Mouse (Mus musculus) MEL (cell line): ENCODE measurements around the gene Tnni1. TPM values are rescaled to one million over a fixed set of nuclear protein-coding genes. Genes with fewer than 3 reads are reported as not detected.
A peak's percentile ranks its signal among the peaks of the same experiment; 100 is the strongest.

Experiments
- DNase-seq: peaks from one replicate; pipeline ENCODE4 v3.0.0; 2011; ENCODE audit warnings: low read depth, low spot score
- H3K27ac ChIP-seq: 2 replicates; pipeline ENCODE4 v1.5.1; 2012; ENCODE audit warnings: low read depth, mild to moderate bottlenecking, control low read depth, low read length, moderate library complexity; ENCODE audit not compliant: control insufficient read depth
- H3K27me3 ChIP-seq, 2 experiments: fragments of 150-350 bp in 1 of 2; sonication (generic) in 1 of 2; 2 replicates each; pipeline ENCODE4 v1.6.1; 2012; ENCODE audit warnings: low read length in 2 of 2, mild to moderate bottlenecking in 2 of 2, improper control_type of control experiment in 1 of 2, moderate library complexity in 1 of 2; ENCODE audit not compliant: insufficient read depth in 2 of 2, control insufficient read depth in 1 of 2
- H3K36me3 ChIP-seq, 2 experiments: 2 replicates each; pipeline ENCODE4 v1.6.1; 2012 to 2014; ENCODE audit warnings: low read length in 2 of 2, improper control_type of control experiment in 1 of 2, inconsistent platforms in 1 of 2, mild to moderate bottlenecking in 1 of 2; ENCODE audit not compliant: insufficient read depth in 2 of 2, control insufficient read depth in 1 of 2
- H3K4me1 ChIP-seq, 2 experiments: fragments of 150-350 bp in 1 of 2; sonication (generic) in 1 of 2; 2 replicates each; pipeline ENCODE4 v1.6.1; 2012; ENCODE audit warnings: low read length in 2 of 2, improper control_type of control experiment in 1 of 2, mild to moderate bottlenecking in 1 of 2; ENCODE audit not compliant: insufficient read depth in 2 of 2, control insufficient read depth in 1 of 2
- H3K4me3 ChIP-seq, 2 experiments: fragments of 150-350 bp in 1 of 2; sonication (generic) in 1 of 2; 2 replicates each; pipeline ENCODE4 v1.5.1; 2012; ENCODE audit warnings: low read depth in 2 of 2, low read length in 2 of 2, mild to moderate bottlenecking in 2 of 2, moderate library complexity in 2 of 2, control low read depth in 1 of 2, improper control_type of control experiment in 1 of 2; ENCODE audit not compliant: control insufficient read depth in 1 of 2, insufficient read depth in 1 of 2
- H3K79me2 ChIP-seq: 2 replicates; pipeline ENCODE4 v1.6.1; 2012; ENCODE audit warnings: mild to moderate bottlenecking, low read length, moderate library complexity; ENCODE audit not compliant: control insufficient read depth, poor library complexity, insufficient read depth
- H3K9ac ChIP-seq: 2 replicates; pipeline ENCODE4 v1.6.1; 2012; ENCODE audit warnings: low read depth, mild to moderate bottlenecking, control low read depth, low read length, moderate library complexity; ENCODE audit not compliant: control insufficient read depth, poor library complexity, severe bottlenecking
- H3K9me3 ChIP-seq: fragments of 150-350 bp; sonication (generic); replicated peaks from 2 replicates; pipeline ENCODE4 v1.6.1; 2012; ENCODE audit warnings: mild to moderate bottlenecking, low read length, improper control_type of control experiment, moderate library complexity; ENCODE audit not compliant: insufficient read depth
- CTCF ChIP-seq, 3 experiments: IDR thresholded peaks in 2 of 3; conservative IDR thresholded peaks in 1 of 3; 2 replicates each; pipeline ENCODE4 v1.5.1; 2011 to 2012; ENCODE audit warnings: low read length in 3 of 3, low read depth in 2 of 3, mild to moderate bottlenecking in 2 of 3, improper control_type of control experiment in 1 of 3, inconsistent platforms in 1 of 3, mixed read lengths in 1 of 3, moderate library complexity in 1 of 3; ENCODE audit not compliant: control insufficient read depth in 1 of 3, insufficient read depth in 1 of 3, poor library complexity in 1 of 3, severe bottlenecking in 1 of 3
- ETS1 ChIP-seq: IDR thresholded peaks from 2 replicates; pipeline ENCODE4 v1.6.1; 2012; ENCODE audit warnings: low read depth, mild to moderate bottlenecking, inconsistent platforms, low read length, improper control_type of control experiment, moderate library complexity
- MAFK ChIP-seq: IDR thresholded peaks from 2 replicates; pipeline ENCODE4 v1.6.1; 2011; ENCODE audit warnings: low read depth, mild to moderate bottlenecking, low read length, improper control_type of control experiment, borderline replicate concordance
- MAZ ChIP-seq: IDR thresholded peaks from 2 replicates; pipeline ENCODE4 v1.6.1; 2012; ENCODE audit warnings: low read depth, mild to moderate bottlenecking, inconsistent platforms, low read length, improper control_type of control experiment
- MYB ChIP-seq: IDR thresholded peaks from 2 replicates; pipeline ENCODE4 v1.6.1; 2011; ENCODE audit warnings: mild to moderate bottlenecking, low read depth, low read length, improper control_type of control experiment
- POLR2A ChIP-seq, 2 experiments: IDR thresholded peaks; 2 replicates each; pipeline ENCODE4 v1.6.1; 2011 to 2012; ENCODE audit warnings: low read length in 2 of 2, mild to moderate bottlenecking in 2 of 2, control low read depth in 1 of 2, improper control_type of control experiment in 1 of 2, low read depth in 1 of 2, moderate library complexity in 1 of 2; ENCODE audit not compliant: control insufficient read depth in 1 of 2, insufficient read depth in 1 of 2, poor library complexity in 1 of 2
- RAD21 ChIP-seq: IDR thresholded peaks from 2 replicates; pipeline ENCODE4 v1.6.1; 2011; ENCODE audit warnings: mild to moderate bottlenecking, low read depth, low read length, improper control_type of control experiment
- RCOR1 ChIP-seq: IDR thresholded peaks from 2 replicates; pipeline ENCODE4 v1.6.1; 2012; ENCODE audit warnings: low read depth, mild to moderate bottlenecking, inconsistent platforms, low read length, improper control_type of control experiment
- SMC3 ChIP-seq: IDR thresholded peaks from 2 replicates; pipeline ENCODE4 v1.6.1; 2011; ENCODE audit warnings: low read depth, low read length, improper control_type of control experiment
- TBP ChIP-seq: IDR thresholded peaks from 2 replicates; pipeline ENCODE4 v1.8.0; 2011; ENCODE audit warnings: low read depth, low read length, improper control_type of control experiment
- USF2 ChIP-seq, 2 experiments: IDR thresholded peaks; 2 replicates each; pipeline ENCODE4 v1.6.1; 2011 to 2012; ENCODE audit warnings: improper control_type of control experiment in 2 of 2, low read length in 2 of 2, borderline replicate concordance in 1 of 2, inconsistent platforms in 1 of 2, low read depth in 1 of 2, mild to moderate bottlenecking in 1 of 2; ENCODE audit not compliant: insufficient read depth in 1 of 2
- ZC3H11A ChIP-seq: IDR thresholded peaks from 2 replicates; pipeline ENCODE4 v1.6.1; 2012; ENCODE audit warnings: low read depth, mild to moderate bottlenecking, inconsistent platforms, low read length, improper control_type of control experiment
- polyA plus RNA-seq, 2 experiments: library from polyadenylated mRNA; stranded (reverse) in 1 of 2; unstranded in 1 of 2; fragments of >175 nt in 1 of 2; fragments of >200 nt in 1 of 2; gene quantifications; 2 replicates each; pipeline versions ENCODE4 v1.2.1 to v1.2.4; 2012; ENCODE audit warnings: low replicate concordance in 2 of 2, low read depth in 1 of 2; ENCODE audit not compliant: insufficient read length in 2 of 2, insufficient read depth in 1 of 2, missing spikeins in 1 of 2
- total RNA-seq: library from RNA; depleted of rRNA; stranded (reverse); fragments of 300-350 nt; gene quantifications from 2 replicates; pipeline ENCODE4 v1.2.3, GENCODE M21; 2012

The Tnni1 gene
- total and polyA plus RNA-seq, 3 experiments, result 0.15 TPM; not detected in 2

GRCm38 (mm10) chr1:135800192-135800950 lies 21.1 kb downstream of the Tnni1 start (continued):
- no peak for TF ChIP-seq RCOR1
- TF ChIP-seq ETS1, result no peak

DNA sequence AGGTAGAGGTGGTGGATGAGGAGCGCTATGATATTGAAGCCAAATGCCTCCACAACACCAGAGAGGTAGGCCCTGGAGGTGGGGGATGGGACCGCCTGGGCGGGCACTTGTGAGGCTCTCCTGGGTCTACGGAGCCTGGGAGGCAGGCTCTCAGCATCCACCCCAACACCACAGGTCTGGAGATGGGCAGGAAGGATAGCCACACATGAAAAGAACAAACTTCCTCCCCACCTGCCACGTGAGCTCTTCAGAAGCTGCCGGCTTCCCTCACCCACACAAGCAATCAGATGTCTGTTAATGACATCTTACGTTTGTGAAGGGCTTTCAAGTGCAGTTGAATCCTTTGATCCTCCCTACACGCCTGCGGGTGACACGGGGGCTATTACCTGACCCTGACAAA lies 28.3 kb downstream of the Tnni1 start:
- H3K9me3 ChIP-seq, result no peaks in the 10 kb centered on the region
- H3K9ac ChIP-seq, result no peak overlapping the region
- peaks cover 0 to 3% of the 10 kb centered on the region in 2 experiments; a peak in 3 of 4 replicates for H3K27me3 ChIP-seq
- no peaks in the 10 kb centered on the region for H3K36me3 ChIP-seq
- no peak overlapping the region for H3K27ac ChIP-seq
- H3K79me2 ChIP-seq, result no peaks in the 10 kb centered on the region
- no peak overlapping the region for H3K4me3 ChIP-seq
- no peak for DNase-seq
- no peaks in the 10 kb centered on the region; a peak in 1 of 4 replicates for H3K4me1 ChIP-seq
- TF ChIP-seq USF2 (IDR thresholded peaks at IDR 0.05; ENCODE audit: borderline replicate concordance in 1 of 2, insufficient read depth in 1 of 2, low read depth in 1 of 2, low read length in 2 of 2), result no peak
- no peak for TF ChIP-seq TBP
- TF ChIP-seq ZC3H11A, result no peak
- TF ChIP-seq MYB, result no peak
- TF ChIP-seq RAD21, result no peak

DNA sequence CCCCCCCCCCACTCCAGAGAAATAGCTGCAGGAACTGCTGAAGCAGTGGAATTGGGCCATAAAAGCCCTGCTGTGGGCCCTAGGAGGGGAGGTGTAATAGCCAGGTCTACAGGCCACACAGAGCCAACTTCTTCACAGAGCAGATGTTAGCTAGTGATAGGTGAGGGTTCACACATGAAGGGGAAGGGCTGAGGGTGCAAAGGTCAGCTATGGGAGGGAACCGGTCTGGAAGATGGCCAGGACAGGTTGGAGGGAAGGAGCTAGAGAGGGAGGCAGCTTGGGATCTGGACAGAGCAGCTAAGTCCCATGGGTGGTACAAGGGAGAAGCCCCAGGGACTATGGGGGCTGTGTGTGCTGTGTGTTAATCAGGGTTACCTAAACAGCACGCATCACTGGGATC lies 30.9 kb downstream of the Tnni1 start:
- Histone ChIP-seq H3K79me2 (no peaks in the 10 kb centered on the region), H3K9ac (no peak overlapping the region), H3K27ac (no peak overlapping the region), H3K4me3 (no peak overlapping the region), H3K36me3 (no peaks in the 10 kb centered on the region), H3K4me1 (no peaks in the 10 kb centered on the region; a peak in 1 of 4 replicates), H3K9me3 (no peaks in the 10 kb centered on the region), H3K27me3 (peaks cover 0 to 11% of the 10 kb centered on the region in 2 experiments)
- DNase-seq, result no peak
- TF ChIP-seq MAFK (no peak), POLR2A (IDR thresholded peaks at IDR 0.05; ENCODE audit: control insufficient read depth in 1 of 2, insufficient read depth in 1 of 2, low read depth in 1 of 2, low read length in 2 of 2, poor library complexity in 1 of 2) (no peak)

GRCm38 (mm10) chr1:135811016-135811646 lies 31.9 kb downstream of the Tnni1 start:
- H3K27ac ChIP-seq, result no peak overlapping the region
- peak; percentile 89 to 100 (median 91) for TF ChIP-seq CTCF (IDR thresholded peaks at IDR 0.05 in 2 of 3, conservative IDR thresholded peaks at IDR 0.05 in 1 of 3; ENCODE audit: control insufficient read depth in 1 of 3, insufficient read depth in 1 of 3, low read depth in 2 of 3, low read length in 3 of 3, poor library complexity in 1 of 3, severe bottlenecking in 1 of 3)
- TF ChIP-seq SMC3, result peak; percentile 66
- 0 out of 2 replicates have a peak, but pooled peaks have one; percentile 12 for TF ChIP-seq ZC3H11A
- TF ChIP-seq MAZ, result no peak
- TF ChIP-seq RAD21, result peak; percentile 41
- TF ChIP-seq, all 39 proteins: peak for 4
- Histone ChIP-seq H3K9ac (no peak overlapping the region), H3K9me3 (no peaks in the 10 kb centered on the region), H3K79me2 (no peaks in the 10 kb centered on the region), H3K4me1 (no peaks in the 10 kb centered on the region; a peak in 1 of 4 replicates), H3K36me3 (no peaks in the 10 kb centered on the region), H3K27me3 (peaks cover 5 to 15% of the 10 kb centered on the region in 2 experiments), H3K4me3 (no peak overlapping the region)
- peak; percentile 84 for DNase-seq
